Mouse (Mus musculus) frontal cortex, postnatal 36 days (tissue): ENCODE measurements around the gene Rab34.

Source experiments
- DNase-seq, 2 experiments: peaks; one replicate each; pipeline ENCODE4 v3.0.0; 2022; ENCODE audit warnings: low spot score in 2 of 2

Rab34 gene

GRCm38 (mm10) chr11:78188331-78189233 is at the start of gene Rab34:
Rab34 (plus strand) TSS chr11:78188430.
- peak; percentile 57 to 61 for DNase-seq

- DNase-seq = no peak
These were observed 47.6 kb upstream of the Rab34 start for GRCm38 (mm10) chr11:78140665-78141064.

- no peak for DNase-seq
These were observed 44.7 kb upstream of the Rab34 start for GRCm38 (mm10) chr11:78143520-78143919.

- DNase-seq = no peak
These were observed 42.1 kb upstream of the Rab34 start for GRCm38 (mm10) chr11:78146168-78146567.

- DNase-seq = no peak
These were observed 41.3 kb upstream of the Rab34 start for GRCm38 (mm10) chr11:78146707-78147543.

GRCm38 (mm10) chr11:78151161-78151560 is 37.1 kb upstream of the Rab34 start:
- no peak for DNase-seq

- peak; percentile 76 to 88 for DNase-seq
These were observed 35.7 kb upstream of the Rab34 start for GRCm38 (mm10) chr11:78152299-78153231.

GRCm38 (mm10) chr11:78153778-78154177 is 34.5 kb upstream of the Rab34 start:
- no peak for DNase-seq

GRCm38 (mm10) chr11:78155674-78156073 is 32.6 kb upstream of the Rab34 start:
- no peak for DNase-seq

GRCm38 (mm10) chr11:78156156-78156699 is 32.0 kb upstream of the Rab34 start:
- DNase-seq = no peak

GRCm38 (mm10) chr11:78159096-78159495 is 29.1 kb upstream of the Rab34 start:
- DNase-seq = peak; percentile 63 to 86

GRCm38 (mm10) chr11:78159557-78159956 is 28.7 kb upstream of the Rab34 start:
- no peak for DNase-seq

GRCm38 (mm10) chr11:78160171-78160570 is 28.1 kb upstream of the Rab34 start:
- no peak for DNase-seq

GRCm38 (mm10) chr11:78160675-78161074 is 27.6 kb upstream of the Rab34 start:
- DNase-seq = no peak

- no peak for DNase-seq
These were observed 27.1 kb upstream of the Rab34 start for GRCm38 (mm10) chr11:78161169-78161568.

GRCm38 (mm10) chr11:78161968-78162367 is 26.3 kb upstream of the Rab34 start:
- DNase-seq = no peak

GRCm38 (mm10) chr11:78162504-78162903 is 25.7 kb upstream of the Rab34 start:
- peak in 1 of 2 experiments; percentile 60 for DNase-seq

- DNase-seq = no peak
These were observed 25.2 kb upstream of the Rab34 start for GRCm38 (mm10) chr11:78163045-78163444.

- DNase-seq = no peak
These were observed 24.3 kb upstream of the Rab34 start for GRCm38 (mm10) chr11:78163681-78164603.

GRCm38 (mm10) chr11:78164604-78164923 is 23.7 kb upstream of the Rab34 start:
- no peak for DNase-seq
